Mouse (Mus musculus) gastrocnemius, adult 2 months (tissue): ENCODE results near the gene Sh2d1a. TPM values are rescaled to one million over a fixed set of nuclear protein-coding genes. Genes with fewer than 3 reads are reported as not detected.

ENCODE experiments used
- DNase-seq: peaks from one replicate; pipeline ENCODE4 v3.0.0; 2022
- H3K27ac ChIP-seq: fragments of 200-600 bp; 2 replicates; pipeline ENCODE4 v1.8.1; 2022; ENCODE audit warnings: mild to moderate bottlenecking
- H3K4me3 ChIP-seq: fragments of 200-600 bp; 2 replicates; pipeline ENCODE4 v1.8.1; 2022; ENCODE audit warnings: mild to moderate bottlenecking, moderate library complexity
- CTCF ChIP-seq: fragments of 200-600 bp; IDR thresholded peaks from 2 replicates; pipeline ENCODE4 v1.8.1; 2022; ENCODE audit warnings: antibody characterized with exemption, mild to moderate bottlenecking, moderate library complexity
- intact Hi-C: fragments of 180-260 bp; cut with DNase I; formaldehyde crosslinking; loops from one replicate; pipeline ENCODE4 v1.15.1; 2025
- long read RNA-seq, 2 experiments: library from polyadenylated mRNA; stranded (forward); transcript quantifications; one replicate each; pipeline ENCODE4 v2.0.0; 2021
- total RNA-seq, 2 experiments: library from RNA; stranded (reverse); gene quantifications; 2 replicates each; pipeline ENCODE4 v1.2.3; 2021

The Sh2d1a gene
- not detected for total RNA-seq
- long read RNA-seq, experiment 1, result 0 reads
- long read RNA-seq, experiment 2, result 0 reads

GRCm38 (mm10) chrX:42502291-42503043 lies at the start of gene Sh2d1a:
TSS of gene Sh2d1a (plus strand) at chrX:42502453.
- H3K27ac ChIP-seq, result no peak within 1 kb of the TSS
- no peak within 1 kb of the TSS for H3K4me3 ChIP-seq
- intact Hi-C loops, result no loop called here
- no peak for TF ChIP-seq CTCF
- DNase-seq, result no peak

DNA sequence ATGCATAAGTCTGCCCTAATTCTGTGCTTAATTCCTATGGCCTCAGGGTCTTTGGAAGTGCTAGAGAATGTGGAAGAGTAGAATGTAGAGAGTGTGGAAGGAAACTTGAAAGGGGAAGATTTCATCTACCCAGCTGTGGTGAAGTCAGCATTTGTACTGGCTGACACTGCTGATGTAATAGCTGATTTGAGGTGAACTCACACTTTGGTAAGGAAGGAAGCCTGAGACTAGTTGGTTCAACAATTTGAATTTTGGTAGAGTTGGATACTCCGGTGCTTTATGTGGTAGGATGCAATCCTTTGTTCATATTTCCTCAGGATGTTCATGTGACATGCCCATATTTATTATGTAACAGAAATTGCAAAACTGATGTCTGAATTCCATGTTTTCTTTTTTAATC lies 49.3 kb upstream of the Sh2d1a start:
- intact Hi-C loops, result no loop called here
- no peak overlapping the region for H3K4me3 ChIP-seq
- TF ChIP-seq CTCF, result no peak
- DNase-seq, result no peak
- H3K27ac ChIP-seq, result no peak overlapping the region

DNA sequence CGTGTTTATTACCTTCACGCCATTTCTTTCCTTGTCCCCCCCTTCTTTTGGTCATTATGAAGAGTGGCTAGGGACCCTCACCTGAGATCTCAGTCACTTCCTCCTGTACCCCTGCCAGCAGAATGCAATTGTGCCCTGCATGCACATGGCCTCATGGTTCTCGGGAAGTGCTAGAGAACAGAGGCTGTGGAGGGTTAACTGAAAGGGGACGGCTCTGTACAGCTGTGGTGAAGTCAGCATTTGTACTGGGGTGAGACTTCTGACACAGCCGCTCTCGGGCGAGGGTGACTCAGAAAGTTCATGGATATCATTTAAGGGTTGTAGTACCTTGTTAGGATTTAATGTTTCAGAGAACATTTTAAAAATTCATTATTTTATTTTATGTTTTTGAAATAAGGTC lies 47.7 kb upstream of the Sh2d1a start:
- Histone ChIP-seq H3K27ac (no peak overlapping the region), H3K4me3 (no peak overlapping the region)
- no peak for TF ChIP-seq CTCF
- no peak for DNase-seq
- intact Hi-C loops, result no loop called here

GRCm38 (mm10) chrX:42489446-42489845 lies 12.8 kb upstream of the Sh2d1a start, which contains the start of gene Tex13c2:
TSS of gene Tex13c2 (plus strand) at chrX:42489691.
- intact Hi-C loops, result no loop called here
- no peak for TF ChIP-seq CTCF
- no peak within 1 kb of the TSS for H3K4me3 ChIP-seq
- no peak for DNase-seq
- no peak within 1 kb of the TSS for H3K27ac ChIP-seq

DNA sequence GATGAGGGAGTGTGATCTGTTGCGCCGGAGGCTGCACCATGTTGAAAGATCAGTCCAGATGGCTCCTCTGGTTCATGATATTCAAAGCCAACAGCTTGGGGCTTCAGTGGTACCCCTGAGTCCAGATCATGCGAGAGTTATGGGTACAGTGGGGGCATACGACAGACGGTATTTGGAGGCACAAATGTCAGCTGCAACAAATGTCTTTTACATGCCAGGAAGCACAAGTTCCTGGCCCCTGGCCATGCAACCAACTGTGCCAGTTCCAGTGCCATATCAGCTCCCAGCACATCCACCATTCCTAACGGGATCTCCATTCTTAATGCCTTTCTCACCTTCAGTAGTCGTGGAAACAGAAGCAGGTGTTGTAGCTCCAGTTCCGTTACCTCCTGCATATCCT lies 11.9 kb upstream of the Sh2d1a start:
- Histone ChIP-seq H3K27ac (no peak overlapping the region), H3K4me3 (no peak overlapping the region)
- intact Hi-C loops, result no loop called here
- no peak for TF ChIP-seq CTCF
- DNase-seq, result no peak

DNA sequence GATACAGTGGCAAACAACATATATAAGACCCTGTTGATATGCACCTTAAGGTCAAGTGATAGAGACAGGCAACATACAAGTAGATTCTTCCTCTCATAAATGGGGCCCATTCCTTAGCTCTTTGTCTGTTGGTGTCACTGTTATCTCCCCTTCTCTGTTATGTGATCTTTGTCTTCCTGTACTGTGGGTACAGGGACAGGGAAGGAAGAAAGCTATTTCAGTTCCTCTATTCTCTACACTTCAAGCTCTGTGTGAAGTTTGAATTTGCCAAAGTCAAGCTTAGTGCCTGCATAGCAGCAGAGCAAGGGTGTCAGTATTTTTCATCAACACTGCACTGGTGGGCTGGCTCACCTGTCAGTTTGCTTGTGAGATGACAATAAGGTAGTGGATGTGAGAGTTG lies 1.7 kb upstream of the Sh2d1a start:
- DNase-seq, result no peak
- Histone ChIP-seq H3K4me3 (no peak overlapping the region), H3K27ac (no peak overlapping the region)
- intact Hi-C loops, result no loop called here
- no peak for TF ChIP-seq CTCF

- no peak for DNase-seq
- H3K4me3 ChIP-seq, result no peak overlapping the region
- intact Hi-C loops, result loop anchor here (10.0 kb wide), 1 partner anchor 166 kb away; no protein-coding TSS in a partner anchor
- TF ChIP-seq CTCF, result no peak
- no peak overlapping the region for H3K27ac ChIP-seq
Measured at GRCm38 (mm10) chrX:42511105-42511504, 8.9 kb downstream of the Sh2d1a start.

- DNase-seq, result no peak
- TF ChIP-seq CTCF, result peak; percentile 55
- H3K27ac ChIP-seq, result no peak overlapping the region
- H3K4me3 ChIP-seq, result no peak overlapping the region
- intact Hi-C loops, result loop anchor here (10.0 kb wide), 1 partner anchor 168 kb away; no protein-coding TSS in a partner anchor
Measured at GRCm38 (mm10) chrX:42512567-42512966, 10.3 kb downstream of the Sh2d1a start.

DNA sequence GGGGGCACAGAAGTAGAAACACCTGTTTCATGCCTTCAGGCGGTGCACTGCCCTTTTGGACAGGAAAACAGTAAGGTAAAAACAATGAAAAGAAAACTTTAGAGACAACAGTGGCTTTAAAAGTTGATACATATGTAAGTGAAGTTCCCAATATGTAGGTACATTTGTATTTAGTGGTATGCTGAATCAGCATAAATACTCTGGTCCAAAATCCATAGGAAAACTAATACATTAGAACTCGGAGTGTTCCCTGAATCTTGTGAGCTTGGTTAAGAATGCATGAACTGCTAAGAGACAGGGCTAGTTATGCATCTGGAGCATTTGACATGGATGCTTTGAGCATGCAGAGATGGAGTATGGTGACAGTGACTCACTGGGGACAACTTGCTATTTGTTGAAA lies 20.6 kb downstream of the Sh2d1a start:
- Histone ChIP-seq H3K27ac (no peak overlapping the region), H3K4me3 (no peak overlapping the region)
- DNase-seq, result no peak
- no peak for TF ChIP-seq CTCF
- intact Hi-C loops, result no loop called here

DNA sequence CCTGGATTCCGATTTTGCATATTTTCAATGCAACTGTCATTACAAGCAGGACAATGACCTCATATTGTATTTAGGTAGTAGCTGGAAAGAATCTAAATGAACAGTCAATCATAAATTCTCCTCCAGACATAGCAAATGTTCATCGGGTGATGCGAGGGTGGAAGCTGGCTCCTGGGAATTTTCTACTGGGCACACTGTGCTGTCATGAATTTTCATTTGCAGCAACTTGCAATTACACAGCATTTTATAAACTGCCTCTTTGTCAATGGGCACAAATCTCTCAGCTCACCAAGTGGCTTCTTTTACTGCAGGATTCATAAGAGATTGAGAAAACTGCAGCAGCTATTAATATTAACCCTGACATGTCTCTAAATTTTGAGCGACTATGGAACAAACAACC lies 28.4 kb downstream of the Sh2d1a start:
- intact Hi-C loops, result no loop called here
- no peak for DNase-seq
- no peak for TF ChIP-seq CTCF
- Histone ChIP-seq H3K4me3 (no peak overlapping the region), H3K27ac (no peak overlapping the region)

- Histone ChIP-seq H3K27ac (peak overlapping the region; percentile 80), H3K4me3 (peak overlapping the region; percentile 65)
- no peak for DNase-seq
- TF ChIP-seq CTCF, result no peak
- intact Hi-C loops, result no loop called here
Measured at GRCm38 (mm10) chrX:42540030-42540755, 37.9 kb downstream of the Sh2d1a start.

- peak; percentile 59 for DNase-seq
- intact Hi-C loops, result no loop called here
- Histone ChIP-seq H3K4me3 (peak overlapping the region; percentile 65), H3K27ac (peak overlapping the region; percentile 80)
- peak; percentile 83 for TF ChIP-seq CTCF
Measured at GRCm38 (mm10) chrX:42540756-42541053, 38.5 kb downstream of the Sh2d1a start.

DNA sequence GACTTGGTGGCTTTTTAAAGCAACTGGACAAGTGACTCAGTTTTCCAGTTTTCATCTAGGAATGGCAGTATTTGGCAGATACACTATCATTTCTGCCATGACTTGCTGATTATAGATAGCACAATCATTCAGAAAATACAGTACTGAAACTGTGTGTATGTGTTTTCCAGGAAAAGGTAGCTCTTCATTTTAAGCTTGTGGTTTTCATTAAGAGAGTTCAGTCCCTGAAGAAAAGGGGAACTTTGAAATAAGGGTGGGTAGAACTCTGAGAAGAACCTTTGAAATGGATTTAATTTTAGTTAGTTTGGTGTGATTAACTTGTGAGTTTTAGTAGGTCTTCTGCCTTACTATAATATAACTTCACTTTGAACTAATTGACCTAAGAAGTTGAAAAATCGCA lies 42.8 kb downstream of the Sh2d1a start:
- H3K27ac ChIP-seq, result no peak overlapping the region
- intact Hi-C loops, result no loop called here
- no peak for TF ChIP-seq CTCF
- no peak overlapping the region for H3K4me3 ChIP-seq
- DNase-seq, result no peak
